Mouse (Mus musculus): ENCODE measurements around the gene Slc5a4b. TPM values are rescaled to one million over a fixed set of nuclear protein-coding genes. Genes with fewer than 3 reads are reported as not detected.

Gene Slc5a4b
- polyA plus RNA-seq, 1 experiment from 2014 or later, result not detected

DNA sequence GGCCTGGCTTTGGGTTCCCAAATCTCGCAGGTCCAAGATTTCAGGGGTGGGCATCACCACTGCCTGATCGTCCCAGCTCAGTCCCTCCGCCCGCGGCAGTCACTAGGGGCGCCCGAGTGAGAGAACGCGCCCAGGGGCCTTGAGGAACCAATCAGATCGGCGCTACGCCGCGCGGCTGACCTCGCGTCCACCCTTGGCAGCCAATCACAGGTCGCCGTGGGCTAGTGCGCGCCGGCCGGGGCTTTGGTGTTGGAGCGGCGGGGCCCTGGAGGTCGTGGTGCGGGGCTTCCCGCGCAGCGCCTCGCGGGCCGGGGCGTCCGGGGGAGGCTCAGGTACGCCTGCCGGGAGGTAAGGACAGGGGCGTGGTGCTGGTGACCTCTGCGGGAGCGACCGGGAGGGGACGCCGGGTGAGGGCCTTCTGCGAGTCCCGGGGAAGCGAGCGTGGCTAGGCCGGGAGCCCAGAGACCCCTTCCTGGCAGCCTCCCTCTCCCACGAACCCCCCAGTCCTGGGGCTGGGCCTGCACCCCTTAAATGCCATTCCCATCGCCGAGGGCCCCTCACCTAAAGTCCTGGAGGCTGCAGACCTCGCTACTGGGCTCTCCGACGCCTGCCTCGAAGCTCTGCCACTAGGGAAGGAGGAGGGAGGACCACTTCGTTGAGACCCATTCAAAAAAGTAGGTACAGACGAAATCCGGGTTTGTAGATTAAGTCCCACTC, 78.2 kb downstream of the Slc5a4b start, which contains the start of gene Zfp280b:
Zfp280b (plus strand) TSS at position 249 of the 717 bp plus-strand sequence.
- Histone ChIP-seq H3K27ac (replicated peaks; ENCODE audit: low read depth, low read length) (peak within 1 kb of the TSS; percentile 72), H3K4me1 (ENCODE audit: control insufficient read depth, insufficient read depth, low read length) (peaks cover 5% of the 10 kb centered on the region; the same call in 1 of the 2 replicates), H3K9ac (replicated peaks; ENCODE audit: low read length) (peak within 1 kb of the TSS; percentile 94), H3K27me3 (ENCODE audit: control insufficient read depth, insufficient read depth, low read length) (no peaks in the 10 kb centered on the region), H3K4me2 (ENCODE audit: low read length) (peak within 1 kb of the TSS; percentile 81), H3K4me3 (replicated peaks; ENCODE audit: low read depth, low read length) (peak within 1 kb of the TSS; percentile 91), H3K36me3 (ENCODE audit: control insufficient read depth, insufficient read depth, low read length) (peaks cover 2% of the 10 kb centered on the region), H3K9me3 (ENCODE audit: control insufficient read depth, low read length) (no peaks in the 10 kb centered on the region)
- ATAC-seq (ENCODE audit: low FRiP score, low TSS enrichment), result peak; percentile 99
- WGBS, result under 1% methylated on average over 58 of the region's 58 CpGs
- DNase-seq, result peak; percentile 97

GRCm38 (mm10) chr10:76031511-76032401, 79.0 kb downstream of the Slc5a4b start:
- Histone ChIP-seq H3K27ac (replicated peaks; ENCODE audit: low read depth, low read length) (peak overlapping the region; percentile 72), H3K4me2 (ENCODE audit: low read length) (peak overlapping the region; percentile 81), H3K4me3 (replicated peaks; ENCODE audit: low read depth, low read length) (peak overlapping the region; percentile 91), H3K27me3 (ENCODE audit: control insufficient read depth, insufficient read depth, low read length) (no peaks in the 10 kb centered on the region), H3K4me1 (ENCODE audit: control insufficient read depth, insufficient read depth, low read length) (peaks cover 5% of the 10 kb centered on the region; the same call in 1 of the 2 replicates), H3K9ac (replicated peaks; ENCODE audit: low read length) (peak overlapping the region; percentile 94), H3K36me3 (ENCODE audit: control insufficient read depth, insufficient read depth, low read length) (no peaks in the 10 kb centered on the region; the same call in 1 of the 2 replicates), H3K9me3 (ENCODE audit: control insufficient read depth, low read length) (no peaks in the 10 kb centered on the region)
- DNase-seq (no peak), ATAC-seq (ENCODE audit: low FRiP score, low TSS enrichment) (peak; percentile 69)
- WGBS, result 56% methylated on average over 14 of the region's 14 CpGs

DNA sequence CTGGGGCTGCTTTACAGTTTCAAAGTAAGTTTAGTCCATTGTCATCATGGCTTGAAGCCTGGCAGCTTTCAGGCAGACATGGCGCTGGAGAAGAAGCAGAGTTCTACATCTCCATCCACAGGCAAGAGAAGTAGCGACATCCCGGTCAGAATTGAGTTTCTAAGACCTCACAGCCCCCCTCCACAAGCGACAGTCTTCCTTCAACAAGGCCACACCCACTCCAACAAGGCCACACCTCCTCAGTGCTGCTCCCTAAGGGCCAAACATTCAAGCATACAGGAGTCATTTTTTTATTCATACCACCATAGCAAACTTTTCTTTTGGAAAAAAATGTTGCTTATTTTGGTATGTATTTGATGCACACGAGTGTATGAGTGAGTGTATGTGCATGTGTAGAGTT, 80.3 kb downstream of the Slc5a4b start:
- Histone ChIP-seq H3K9me3 (ENCODE audit: control insufficient read depth, low read length) (no peaks in the 10 kb centered on the region), H3K4me1 (ENCODE audit: control insufficient read depth, insufficient read depth, low read length) (peaks cover 5% of the 10 kb centered on the region; the same call in 1 of the 2 replicates), H3K27ac (replicated peaks; ENCODE audit: low read depth, low read length) (no peak overlapping the region), H3K4me2 (ENCODE audit: low read length) (no peak overlapping the region), H3K9ac (replicated peaks; ENCODE audit: low read length) (no peak overlapping the region), H3K27me3 (ENCODE audit: control insufficient read depth, insufficient read depth, low read length) (no peaks in the 10 kb centered on the region), H3K4me3 (replicated peaks; ENCODE audit: low read depth, low read length) (no peak overlapping the region), H3K36me3 (ENCODE audit: control insufficient read depth, insufficient read depth, low read length) (no peaks in the 10 kb centered on the region; the same call in 1 of the 2 replicates)
- ATAC-seq (ENCODE audit: low FRiP score, low TSS enrichment) (no peak), DNase-seq (no peak)
- WGBS, result 63% methylated on average over 5 of the region's 5 CpGs

- Histone ChIP-seq H3K27ac (replicated peaks; ENCODE audit: low read depth, low read length) (no peak overlapping the region), H3K9me3 (ENCODE audit: control insufficient read depth, low read length) (peaks cover 5% of the 10 kb centered on the region; the same call in 1 of the 2 replicates), H3K9ac (replicated peaks; ENCODE audit: low read length) (no peak overlapping the region), H3K4me3 (replicated peaks; ENCODE audit: low read depth, low read length) (no peak overlapping the region), H3K36me3 (ENCODE audit: control insufficient read depth, insufficient read depth, low read length) (no peaks in the 10 kb centered on the region; the same call in 1 of the 2 replicates), H3K27me3 (ENCODE audit: control insufficient read depth, insufficient read depth, low read length) (no peaks in the 10 kb centered on the region), H3K4me2 (ENCODE audit: low read length) (no peak overlapping the region), H3K4me1 (ENCODE audit: control insufficient read depth, insufficient read depth, low read length) (peaks cover 5% of the 10 kb centered on the region; the same call in 1 of the 2 replicates)
- ATAC-seq (ENCODE audit: low FRiP score, low TSS enrichment) (no peak), DNase-seq (no peak)
- 63% methylated on average over 5 of the region's 5 CpGs for WGBS
These were observed 81.5 kb downstream of the Slc5a4b start for GRCm38 (mm10) chr10:76029276-76029675.

DNA sequence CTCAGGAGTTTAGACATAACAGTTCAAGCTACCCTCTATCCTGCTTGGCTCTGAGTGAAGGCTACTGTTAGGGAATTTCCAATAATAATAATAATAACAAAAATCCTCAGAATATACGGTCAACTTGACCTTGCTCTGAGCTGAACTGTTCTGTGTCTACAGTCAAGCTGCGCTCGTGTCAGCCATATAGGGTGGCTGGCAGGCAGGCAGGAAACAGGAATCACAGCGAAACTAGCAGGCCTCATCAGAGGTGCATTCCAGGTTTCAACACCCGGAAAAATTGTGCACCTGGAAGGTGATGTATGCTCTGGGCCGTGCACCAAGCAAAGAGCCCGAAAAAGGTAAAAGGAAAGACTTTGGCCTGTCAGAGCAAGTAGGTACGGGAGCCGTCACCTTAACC, 82.4 kb downstream of the Slc5a4b start:
- H3K36me3 ChIP-seq (ENCODE audit: control insufficient read depth, insufficient read depth, low read length), result no peaks in the 10 kb centered on the region
- peaks cover 5% of the 10 kb centered on the region; the same call in 1 of the 2 replicates for H3K9me3 ChIP-seq (ENCODE audit: control insufficient read depth, low read length)
- H3K4me1 ChIP-seq (ENCODE audit: control insufficient read depth, insufficient read depth, low read length), result peaks cover 3% of the 10 kb centered on the region; the same call in 1 of the 2 replicates
- H3K9ac ChIP-seq (replicated peaks; ENCODE audit: low read length), result no peak overlapping the region
- no peak overlapping the region for H3K4me3 ChIP-seq (replicated peaks; ENCODE audit: low read depth, low read length)
- H3K27me3 ChIP-seq (ENCODE audit: control insufficient read depth, insufficient read depth, low read length), result no peaks in the 10 kb centered on the region
- no peak for ATAC-seq (ENCODE audit: low FRiP score, low TSS enrichment)
- H3K27ac ChIP-seq (replicated peaks; ENCODE audit: low read depth, low read length), result no peak overlapping the region
- H3K4me2 ChIP-seq (ENCODE audit: low read length), result no peak overlapping the region
- DNase-seq, result no peak
- 75% methylated on average over 9 of the region's 9 CpGs for WGBS

DNA sequence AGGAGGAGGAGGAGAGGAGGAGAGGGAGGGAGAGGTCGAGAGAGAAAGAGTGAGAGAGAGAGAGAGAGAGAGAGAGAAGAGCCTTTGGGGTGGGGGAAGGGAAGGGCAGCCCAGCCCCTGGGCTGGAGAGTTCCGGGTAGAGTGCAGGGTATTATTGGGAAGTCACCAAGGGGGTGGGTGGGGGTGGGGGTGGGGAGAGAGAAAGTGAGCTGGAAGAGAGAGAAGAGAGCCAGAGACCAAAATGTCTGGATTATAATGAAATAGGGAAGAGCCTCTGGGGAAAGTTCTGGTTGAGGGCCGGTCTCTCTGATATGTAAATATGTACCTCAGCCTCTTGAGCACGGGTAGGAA, 82.8 kb downstream of the Slc5a4b start:
- Histone ChIP-seq H3K36me3 (ENCODE audit: control insufficient read depth, insufficient read depth, low read length) (no peaks in the 10 kb centered on the region), H3K9me3 (ENCODE audit: control insufficient read depth, low read length) (peaks cover 5% of the 10 kb centered on the region; the same call in 1 of the 2 replicates), H3K27ac (replicated peaks; ENCODE audit: low read depth, low read length) (no peak overlapping the region), H3K9ac (replicated peaks; ENCODE audit: low read length) (no peak overlapping the region), H3K27me3 (ENCODE audit: control insufficient read depth, insufficient read depth, low read length) (no peaks in the 10 kb centered on the region), H3K4me2 (ENCODE audit: low read length) (no peak overlapping the region), H3K4me1 (ENCODE audit: control insufficient read depth, insufficient read depth, low read length) (no peaks in the 10 kb centered on the region), H3K4me3 (replicated peaks; ENCODE audit: low read depth, low read length) (no peak overlapping the region)
- no peak for ATAC-seq (ENCODE audit: low FRiP score, low TSS enrichment)
- WGBS, result 12% methylated on average over 4 of the region's 4 CpGs
- no peak for DNase-seq

DNA sequence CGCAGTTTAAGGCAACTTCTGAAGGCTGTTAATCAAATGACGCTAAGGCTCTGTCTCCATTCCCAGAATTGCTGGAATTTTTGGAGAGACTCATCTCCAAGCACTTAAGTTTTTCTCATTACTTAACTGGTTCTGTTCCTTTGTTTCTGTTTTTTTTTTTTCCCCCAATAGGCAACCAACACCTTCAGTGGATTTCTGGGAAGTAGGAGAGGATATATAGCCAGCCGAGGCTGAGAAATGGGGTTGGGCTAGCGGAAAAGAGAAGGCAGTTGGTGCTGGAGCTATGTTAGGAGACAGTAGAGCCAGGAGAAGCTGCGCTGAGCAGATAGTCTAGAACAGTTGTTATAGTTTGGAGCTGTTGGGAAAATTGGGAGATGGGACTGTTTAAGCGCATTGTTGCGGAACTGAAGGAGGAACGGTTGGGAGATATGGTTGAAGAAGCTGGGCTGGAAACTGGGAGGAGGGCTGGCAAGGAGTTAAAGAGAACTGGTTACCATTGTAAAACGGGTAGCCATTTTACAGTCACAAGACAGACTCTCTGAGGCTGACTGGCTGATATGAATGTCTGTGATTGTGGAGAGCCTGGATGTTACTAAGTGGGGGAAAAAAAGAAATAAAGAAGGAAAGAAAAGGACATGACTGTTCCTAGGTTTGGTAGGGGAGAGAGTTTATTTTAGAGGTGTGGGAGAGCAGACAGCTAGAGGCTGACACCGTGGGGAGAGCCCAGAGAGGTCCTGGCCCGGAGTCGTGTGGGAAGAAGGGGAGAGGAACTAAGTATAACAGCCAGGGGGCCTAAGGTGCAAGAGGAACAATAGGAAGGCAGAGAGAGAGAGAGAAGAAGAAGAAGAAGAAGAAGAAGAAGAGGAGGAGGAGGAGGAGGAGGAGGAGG, 83.4 kb downstream of the Slc5a4b start:
- Histone ChIP-seq H3K9me3 (ENCODE audit: control insufficient read depth, low read length) (peaks cover 5% of the 10 kb centered on the region; the same call in 1 of the 2 replicates), H3K4me3 (replicated peaks; ENCODE audit: low read depth, low read length) (no peak overlapping the region), H3K4me1 (ENCODE audit: control insufficient read depth, insufficient read depth, low read length) (no peaks in the 10 kb centered on the region), H3K9ac (replicated peaks; ENCODE audit: low read length) (no peak overlapping the region), H3K27ac (replicated peaks; ENCODE audit: low read depth, low read length) (no peak overlapping the region), H3K36me3 (ENCODE audit: control insufficient read depth, insufficient read depth, low read length) (no peaks in the 10 kb centered on the region), H3K27me3 (ENCODE audit: control insufficient read depth, insufficient read depth, low read length) (no peaks in the 10 kb centered on the region), H3K4me2 (ENCODE audit: low read length) (no peak overlapping the region)
- DNase-seq, result no peak
- 69% methylated on average over 12 of the region's 12 CpGs for WGBS
- no peak for ATAC-seq (ENCODE audit: low FRiP score, low TSS enrichment)
